Mouse (Mus musculus): ENCODE measurements around the gene Plcb1. TPM values are rescaled to one million over a fixed set of nuclear protein-coding genes. Genes with fewer than 3 reads are reported as not detected.

The Plcb1 gene
- polyA plus RNA-seq, 1 experiment from 2014 or later = 7.9 TPM

GRCm38 (mm10) chr2:134952088-134952487 lies 166.2 kb downstream of the Plcb1 start:
- DNase-seq (ENCODE audit: low spot score) = no peak
- Histone ChIP-seq H3K4me3 (ENCODE audit: low read depth, low read length) (no peak overlapping the region), H3K4me1 (replicated peaks; ENCODE audit: control insufficient read depth, insufficient read depth, low read length) (no peaks in the 10 kb centered on the region), H3K9me3 (ENCODE audit: control insufficient read depth, low read length) (no peaks in the 10 kb centered on the region), H3K9ac (ENCODE audit: low read depth, low read length) (no peak overlapping the region), H3K27ac (ENCODE audit: low read depth, low read length) (no peak overlapping the region), H3K36me3 (ENCODE audit: control insufficient read depth, insufficient read depth, low read length) (no peaks in the 10 kb centered on the region), H3K4me2 (no peak overlapping the region), H3K27me3 (replicated peaks; ENCODE audit: control insufficient read depth, insufficient read depth, low read length) (no peaks in the 10 kb centered on the region)
- 0 out of 2 replicates have a peak, but pooled peaks have one; percentile 34 for ATAC-seq (replicated peaks; ENCODE audit: low FRiP score)
- 56% methylated on average over 5 of the region's 5 CpGs for WGBS

GRCm38 (mm10) chr2:134956436-134956835 lies 170.6 kb downstream of the Plcb1 start:
- H3K4me3 ChIP-seq (ENCODE audit: low read depth, low read length) = no peak overlapping the region
- no peaks in the 10 kb centered on the region for H3K4me1 ChIP-seq (replicated peaks; ENCODE audit: control insufficient read depth, insufficient read depth, low read length)
- H3K36me3 ChIP-seq (ENCODE audit: control insufficient read depth, insufficient read depth, low read length) = no peaks in the 10 kb centered on the region
- ATAC-seq (replicated peaks; ENCODE audit: low FRiP score) = no peak
- no peak overlapping the region for H3K4me2 ChIP-seq
- H3K9ac ChIP-seq (ENCODE audit: low read depth, low read length) = no peak overlapping the region
- no peaks in the 10 kb centered on the region for H3K27me3 ChIP-seq (replicated peaks; ENCODE audit: control insufficient read depth, insufficient read depth, low read length)
- no peak overlapping the region for H3K27ac ChIP-seq (ENCODE audit: low read depth, low read length)
- DNase-seq (ENCODE audit: low spot score) = no peak
- WGBS = 72% methylated on average over 4 of the region's 4 CpGs
- no peaks in the 10 kb centered on the region for H3K9me3 ChIP-seq (ENCODE audit: control insufficient read depth, low read length)

DNA sequence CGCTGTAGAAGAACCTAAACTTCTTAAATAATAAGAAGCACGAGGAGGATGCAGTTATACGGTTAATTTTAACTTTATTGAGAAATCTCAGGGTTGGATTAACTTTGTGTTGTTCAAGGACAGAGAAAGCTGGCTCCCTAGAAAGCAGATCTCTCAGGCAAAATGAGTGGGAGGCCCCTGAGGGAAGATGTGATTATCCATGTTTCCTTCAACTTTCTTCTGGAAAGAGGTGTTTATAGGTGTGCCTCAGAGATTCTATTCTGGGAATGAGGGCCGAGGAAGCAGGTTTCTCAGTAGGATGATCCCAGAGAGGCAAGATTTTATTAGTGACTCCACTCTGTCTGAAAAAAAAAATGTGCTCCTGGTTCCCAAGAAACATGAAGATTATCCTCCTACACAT lies 180.3 kb downstream of the Plcb1 start:
- H3K9me3 ChIP-seq (ENCODE audit: control insufficient read depth, low read length) = no peaks in the 10 kb centered on the region
- no peak overlapping the region for H3K9ac ChIP-seq (ENCODE audit: low read depth, low read length)
- ATAC-seq (replicated peaks; ENCODE audit: low FRiP score) (no peak), DNase-seq (ENCODE audit: low spot score) (no peak)
- H3K4me3 ChIP-seq (ENCODE audit: low read depth, low read length) = no peak overlapping the region
- no peaks in the 10 kb centered on the region for H3K27me3 ChIP-seq (replicated peaks; ENCODE audit: control insufficient read depth, insufficient read depth, low read length)
- H3K27ac ChIP-seq (ENCODE audit: low read depth, low read length) = no peak overlapping the region
- 70% methylated on average over 4 of the region's 4 CpGs for WGBS
- H3K4me2 ChIP-seq = no peak overlapping the region
- H3K36me3 ChIP-seq (ENCODE audit: control insufficient read depth, insufficient read depth, low read length) = no peaks in the 10 kb centered on the region
- no peaks in the 10 kb centered on the region for H3K4me1 ChIP-seq (replicated peaks; ENCODE audit: control insufficient read depth, insufficient read depth, low read length)

DNA sequence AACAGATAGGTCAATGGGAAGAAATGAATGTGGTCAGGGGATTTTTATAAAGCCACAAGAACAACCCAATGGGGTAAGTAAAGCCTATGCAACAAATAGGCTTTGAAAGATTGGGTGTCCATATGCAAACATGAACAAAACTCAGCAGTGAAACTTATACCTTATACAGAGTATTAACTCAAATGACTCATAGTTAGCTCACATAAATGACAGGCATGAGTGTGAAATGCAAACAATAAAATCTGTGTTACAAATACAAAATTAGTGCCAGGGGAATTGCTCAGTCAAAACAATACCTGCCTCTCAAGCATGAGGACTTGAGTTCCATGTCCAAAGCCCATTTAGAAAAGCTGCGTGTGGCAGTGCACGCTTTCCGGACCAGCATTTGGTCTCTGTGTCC lies 182.5 kb downstream of the Plcb1 start:
- Histone ChIP-seq H3K36me3 (ENCODE audit: control insufficient read depth, insufficient read depth, low read length) (no peaks in the 10 kb centered on the region), H3K4me3 (ENCODE audit: low read depth, low read length) (no peak overlapping the region), H3K4me1 (replicated peaks; ENCODE audit: control insufficient read depth, insufficient read depth, low read length) (no peaks in the 10 kb centered on the region), H3K27ac (ENCODE audit: low read depth, low read length) (no peak overlapping the region), H3K9ac (ENCODE audit: low read depth, low read length) (no peak overlapping the region), H3K4me2 (no peak overlapping the region), H3K27me3 (replicated peaks; ENCODE audit: control insufficient read depth, insufficient read depth, low read length) (no peaks in the 10 kb centered on the region), H3K9me3 (ENCODE audit: control insufficient read depth, low read length) (no peaks in the 10 kb centered on the region)
- ATAC-seq (replicated peaks; ENCODE audit: low FRiP score) = no peak
- WGBS = 90% methylated on average over 3 of the region's 3 CpGs
- no peak for DNase-seq (ENCODE audit: low spot score)

DNA sequence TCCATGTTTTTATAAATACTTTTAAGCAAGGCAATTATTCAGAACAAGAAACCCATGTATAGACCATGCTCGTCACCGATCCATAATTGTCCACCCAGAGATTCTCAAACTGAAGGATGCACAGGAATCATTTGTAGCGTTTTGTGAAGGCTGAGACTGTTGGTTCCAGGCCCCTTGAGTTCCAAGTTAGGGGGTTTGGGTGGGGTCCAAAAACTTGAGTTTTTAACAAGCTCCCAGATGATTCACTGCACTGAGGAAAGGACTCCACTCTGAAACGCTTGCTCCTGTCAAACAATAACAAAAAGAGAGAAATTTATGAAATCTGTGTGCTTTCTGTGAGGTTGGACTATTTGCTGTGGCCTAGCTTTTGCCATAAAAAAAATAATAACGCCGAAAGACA lies 186.5 kb downstream of the Plcb1 start:
- ATAC-seq (replicated peaks; ENCODE audit: low FRiP score) (no peak), DNase-seq (ENCODE audit: low spot score) (no peak)
- WGBS = 88% methylated on average over 6 of the region's 6 CpGs
- Histone ChIP-seq H3K4me1 (replicated peaks; ENCODE audit: control insufficient read depth, insufficient read depth, low read length) (no peaks in the 10 kb centered on the region), H3K4me3 (ENCODE audit: low read depth, low read length) (no peak overlapping the region), H3K36me3 (ENCODE audit: control insufficient read depth, insufficient read depth, low read length) (no peaks in the 10 kb centered on the region), H3K9me3 (ENCODE audit: control insufficient read depth, low read length) (no peaks in the 10 kb centered on the region), H3K4me2 (no peak overlapping the region), H3K27ac (ENCODE audit: low read depth, low read length) (no peak overlapping the region), H3K27me3 (replicated peaks; ENCODE audit: control insufficient read depth, insufficient read depth, low read length) (no peaks in the 10 kb centered on the region), H3K9ac (ENCODE audit: low read depth, low read length) (no peak overlapping the region)

DNA sequence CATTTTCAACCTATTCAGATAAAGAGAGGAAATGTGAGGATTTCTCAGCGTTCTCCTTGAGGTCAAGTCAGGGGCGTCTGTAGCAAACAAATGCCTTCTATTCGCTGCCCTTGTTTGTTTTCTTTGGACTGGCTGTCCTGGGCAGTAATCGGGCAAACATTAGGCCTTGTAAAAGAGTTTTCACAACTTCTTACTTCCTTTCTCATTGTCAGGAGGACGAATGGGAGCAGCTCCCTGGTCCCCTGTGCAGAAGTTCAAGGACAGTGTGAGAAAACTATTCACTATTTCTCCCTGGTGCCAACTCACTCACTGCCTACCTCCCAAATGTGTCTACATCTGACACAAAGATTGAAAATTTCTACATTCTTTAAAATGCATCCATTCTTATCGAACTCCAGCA lies 188.8 kb downstream of the Plcb1 start:
- ATAC-seq (replicated peaks; ENCODE audit: low FRiP score) = no peak
- H3K27ac ChIP-seq (ENCODE audit: low read depth, low read length) = no peak overlapping the region
- H3K9me3 ChIP-seq (ENCODE audit: control insufficient read depth, low read length) = no peaks in the 10 kb centered on the region
- DNase-seq (ENCODE audit: low spot score) = no peak
- no peaks in the 10 kb centered on the region for H3K36me3 ChIP-seq (ENCODE audit: control insufficient read depth, insufficient read depth, low read length)
- no peak overlapping the region for H3K4me3 ChIP-seq (ENCODE audit: low read depth, low read length)
- no peak overlapping the region for H3K4me2 ChIP-seq
- 41% methylated on average over 6 of the region's 6 CpGs for WGBS
- H3K9ac ChIP-seq (ENCODE audit: low read depth, low read length) = no peak overlapping the region
- H3K27me3 ChIP-seq (replicated peaks; ENCODE audit: control insufficient read depth, insufficient read depth, low read length) = no peaks in the 10 kb centered on the region
- H3K4me1 ChIP-seq (replicated peaks; ENCODE audit: control insufficient read depth, insufficient read depth, low read length) = no peaks in the 10 kb centered on the region

- H3K9me3 ChIP-seq (ENCODE audit: control insufficient read depth, low read length) = no peaks in the 10 kb centered on the region
- no peaks in the 10 kb centered on the region for H3K36me3 ChIP-seq (ENCODE audit: control insufficient read depth, insufficient read depth, low read length)
- H3K4me1 ChIP-seq (replicated peaks; ENCODE audit: control insufficient read depth, insufficient read depth, low read length) = no peaks in the 10 kb centered on the region
- 0 out of 2 replicates have a peak, but pooled peaks have one; percentile 47 for ATAC-seq (replicated peaks; ENCODE audit: low FRiP score)
- H3K27me3 ChIP-seq (replicated peaks; ENCODE audit: control insufficient read depth, insufficient read depth, low read length) = no peaks in the 10 kb centered on the region
- no peak overlapping the region for H3K27ac ChIP-seq (ENCODE audit: low read depth, low read length)
- no peak overlapping the region for H3K4me2 ChIP-seq
- DNase-seq (ENCODE audit: low spot score) = no peak
- H3K4me3 ChIP-seq (ENCODE audit: low read depth, low read length) = no peak overlapping the region
- WGBS = 73% methylated on average over 3 of the region's 3 CpGs
- no peak overlapping the region for H3K9ac ChIP-seq (ENCODE audit: low read depth, low read length)
These were observed 191.0 kb downstream of the Plcb1 start for GRCm38 (mm10) chr2:134976796-134977330.

GRCm38 (mm10) chr2:134977641-134978040 lies 191.8 kb downstream of the Plcb1 start:
- H3K4me3 ChIP-seq (ENCODE audit: low read depth, low read length) = no peak overlapping the region
- H3K36me3 ChIP-seq (ENCODE audit: control insufficient read depth, insufficient read depth, low read length) = no peaks in the 10 kb centered on the region
- H3K4me2 ChIP-seq = no peak overlapping the region
- DNase-seq (ENCODE audit: low spot score) (no peak), ATAC-seq (replicated peaks; ENCODE audit: low FRiP score) (no peak)
- 78% methylated on average over 1 of the region's 1 CpGs for whole genome bisulfite sequencing
- no peaks in the 10 kb centered on the region for H3K9me3 ChIP-seq (ENCODE audit: control insufficient read depth, low read length)
- H3K27me3 ChIP-seq (replicated peaks; ENCODE audit: control insufficient read depth, insufficient read depth, low read length) = no peaks in the 10 kb centered on the region
- H3K27ac ChIP-seq (ENCODE audit: low read depth, low read length) = no peak overlapping the region
- no peaks in the 10 kb centered on the region for H3K4me1 ChIP-seq (replicated peaks; ENCODE audit: control insufficient read depth, insufficient read depth, low read length)
- H3K9ac ChIP-seq (ENCODE audit: low read depth, low read length) = no peak overlapping the region

- H3K4me3 ChIP-seq (ENCODE audit: low read depth, low read length) = no peak overlapping the region
- no peaks in the 10 kb centered on the region for H3K4me1 ChIP-seq (replicated peaks; ENCODE audit: control insufficient read depth, insufficient read depth, low read length)
- H3K27me3 ChIP-seq (replicated peaks; ENCODE audit: control insufficient read depth, insufficient read depth, low read length) = no peaks in the 10 kb centered on the region
- H3K9ac ChIP-seq (ENCODE audit: low read depth, low read length) = no peak overlapping the region
- H3K27ac ChIP-seq (ENCODE audit: low read depth, low read length) = no peak overlapping the region
- no peaks in the 10 kb centered on the region for H3K9me3 ChIP-seq (ENCODE audit: control insufficient read depth, low read length)
- no peaks in the 10 kb centered on the region for H3K36me3 ChIP-seq (ENCODE audit: control insufficient read depth, insufficient read depth, low read length)
- ATAC-seq (replicated peaks; ENCODE audit: low FRiP score) (no peak), DNase-seq (ENCODE audit: low spot score) (no peak)
- H3K4me2 ChIP-seq = no peak overlapping the region
These were observed 195.5 kb downstream of the Plcb1 start for GRCm38 (mm10) chr2:134981394-134981793.

Data from liver, embryonic 11.5 days (tissue).